Mouse (Mus musculus): ENCODE results near the gene Sik1. TPM values are rescaled to one million over a fixed set of nuclear protein-coding genes. Genes with fewer than 3 reads are reported as not detected.

Sik1 gene
- polyA plus RNA-seq, 1 experiment from 2014 or later, result 11.2 TPM

DNA sequence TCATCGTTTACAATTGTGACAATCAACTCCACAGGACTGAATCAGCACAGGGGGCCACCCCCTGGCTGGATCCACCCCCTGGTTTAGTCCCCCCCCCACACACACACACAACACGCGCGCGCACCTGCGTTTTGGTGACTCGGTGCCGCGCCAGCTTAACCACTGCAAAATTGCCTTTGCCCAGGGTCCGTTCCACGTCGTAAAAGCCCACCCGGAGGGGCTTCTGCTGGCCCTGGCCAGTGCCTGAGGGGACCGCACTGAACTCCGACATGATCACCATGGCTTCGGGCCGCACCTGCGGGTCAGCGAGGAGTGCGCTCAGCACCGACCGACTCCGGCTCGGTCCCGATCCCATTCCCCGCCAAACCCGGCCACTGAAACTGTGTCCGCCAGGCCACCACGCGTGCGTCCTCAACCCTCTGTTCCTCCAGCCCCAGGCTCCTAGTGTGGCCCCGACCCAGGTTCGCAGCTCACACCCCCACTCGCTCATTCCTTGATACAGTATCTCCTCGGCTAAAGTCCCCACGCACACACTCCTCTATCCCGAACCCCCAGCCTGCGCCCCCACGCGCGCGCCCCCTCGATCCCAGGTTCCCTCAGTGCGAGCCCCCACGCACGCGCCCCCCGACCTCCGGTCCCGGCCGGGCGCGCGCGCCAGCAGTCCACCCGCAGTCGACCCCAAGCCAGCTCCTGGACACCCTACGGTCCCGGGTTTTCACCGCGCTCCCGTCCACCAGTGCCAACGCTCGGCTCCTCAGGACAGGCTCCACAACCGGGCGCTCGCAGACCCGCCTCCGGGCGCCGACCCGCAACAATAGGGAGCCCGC, 621 bp downstream of the Sik1 start:
- H3K27me3 ChIP-seq (replicated peaks; ENCODE audit: control insufficient read depth, insufficient read depth, low read length), result no peaks in the 10 kb centered on the region
- no peaks in the 10 kb centered on the region for H3K9me3 ChIP-seq (ENCODE audit: control insufficient read depth, low read length)
- peaks cover 34% of the 10 kb centered on the region for H3K4me1 ChIP-seq (replicated peaks; ENCODE audit: control insufficient read depth, insufficient read depth, low read length)
- peak overlapping the region; percentile 90 for H3K4me2 ChIP-seq
- peak; percentile 43 for ATAC-seq (replicated peaks; ENCODE audit: low FRiP score)
- H3K9ac ChIP-seq (ENCODE audit: low read depth, low read length), result peak overlapping the region; percentile 97
- DNase-seq (ENCODE audit: low spot score), result peak; percentile 50
- H3K36me3 ChIP-seq (ENCODE audit: control insufficient read depth, insufficient read depth, low read length), result peaks cover 11% of the 10 kb centered on the region
- 1% methylated on average over 70 of the region's 73 CpGs for WGBS
- peak overlapping the region; percentile 59 for H3K27ac ChIP-seq (ENCODE audit: low read depth, low read length)
- peak overlapping the region; percentile 89 for H3K4me3 ChIP-seq (ENCODE audit: low read depth, low read length)

DNA sequence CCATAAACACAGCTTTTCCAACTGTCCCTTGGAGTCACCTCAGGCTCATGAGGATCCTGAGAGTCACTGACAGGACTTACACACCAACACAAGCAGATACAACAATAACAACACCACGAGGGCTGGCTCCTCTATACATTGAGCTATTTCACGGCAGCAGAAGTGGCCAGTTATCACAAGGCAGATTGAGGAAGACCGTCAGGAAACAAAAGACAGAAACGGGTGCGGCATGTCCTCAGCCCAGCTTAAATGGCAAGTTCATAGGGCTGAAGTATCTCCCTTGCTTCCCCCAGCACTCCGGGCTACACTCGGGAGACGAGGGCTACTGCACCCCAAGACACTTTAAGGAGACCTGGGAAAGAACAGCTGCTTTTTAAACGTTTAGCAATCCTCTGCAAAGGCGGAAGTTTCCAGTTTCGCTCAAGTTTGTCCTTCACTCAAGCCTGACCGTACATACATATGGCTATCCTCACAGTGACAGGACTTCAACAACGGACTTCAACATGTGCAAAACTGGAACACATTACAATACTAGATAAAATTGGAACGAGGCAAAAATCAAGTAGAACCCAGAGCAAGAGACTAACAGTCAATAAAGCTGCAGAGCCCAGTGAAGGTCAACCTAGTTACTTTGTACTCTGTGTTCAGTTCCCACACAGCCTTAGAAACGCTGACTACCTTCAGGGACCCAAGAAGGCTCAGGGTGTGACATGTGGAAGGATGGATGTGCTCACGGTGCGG, 2.0 kb downstream of the Sik1 start:
- Histone ChIP-seq H3K9me3 (ENCODE audit: control insufficient read depth, low read length) (no peaks in the 10 kb centered on the region), H3K27me3 (replicated peaks; ENCODE audit: control insufficient read depth, insufficient read depth, low read length) (no peaks in the 10 kb centered on the region), H3K4me2 (peak overlapping the region; percentile 90), H3K4me1 (replicated peaks; ENCODE audit: control insufficient read depth, insufficient read depth, low read length) (peaks cover 34% of the 10 kb centered on the region), H3K27ac (ENCODE audit: low read depth, low read length) (0 out of 2 replicates have a peak overlapping the region, but pooled peaks have one; percentile 34), H3K4me3 (ENCODE audit: low read depth, low read length) (peak overlapping the region; percentile 5), H3K36me3 (ENCODE audit: control insufficient read depth, insufficient read depth, low read length) (peaks cover 25% of the 10 kb centered on the region), H3K9ac (ENCODE audit: low read depth, low read length) (peak overlapping the region; percentile 37; the same call in 1 of the 2 replicates)
- DNase-seq (ENCODE audit: low spot score) (no peak), ATAC-seq (replicated peaks; ENCODE audit: low FRiP score) (no peak)
- WGBS, result 43% methylated on average over 17 of the region's 17 CpGs

DNA sequence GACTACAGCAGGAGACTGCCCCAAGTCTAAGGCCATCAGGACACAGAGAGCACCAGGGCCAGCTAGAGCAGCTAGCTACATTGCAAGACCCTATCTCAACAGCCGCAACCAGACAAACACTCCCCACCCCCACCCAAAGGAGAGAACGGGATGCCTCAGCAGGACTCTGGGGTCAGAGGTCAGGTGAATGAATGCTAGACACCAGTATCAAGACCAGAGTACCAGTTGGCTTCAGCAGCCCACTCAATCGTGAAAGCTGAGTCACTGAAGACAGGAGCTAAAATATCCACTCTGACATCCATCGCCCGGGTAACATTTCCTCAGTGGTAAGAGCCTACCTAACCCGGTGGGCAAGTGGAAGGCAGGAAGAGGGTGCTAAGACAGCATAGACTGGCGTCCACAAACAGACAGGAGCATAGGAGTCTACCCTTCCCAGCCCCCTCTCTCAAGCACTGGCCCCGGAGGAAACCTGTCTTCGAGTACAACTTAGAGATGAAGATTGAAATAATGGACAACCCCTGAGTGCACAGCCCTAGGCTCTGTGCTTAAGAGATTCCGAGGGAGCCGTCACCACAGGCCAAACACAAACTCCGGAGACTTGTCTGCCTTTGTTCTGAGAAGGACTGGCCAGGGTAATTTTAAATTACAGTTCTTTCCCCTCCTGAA, 2.7 kb downstream of the Sik1 start:
- peak overlapping the region; percentile 37; the same call in 1 of the 2 replicates for H3K9ac ChIP-seq (ENCODE audit: low read depth, low read length)
- ATAC-seq (replicated peaks; ENCODE audit: low FRiP score) (no peak), DNase-seq (ENCODE audit: low spot score) (no peak)
- H3K4me3 ChIP-seq (ENCODE audit: low read depth, low read length), result peak overlapping the region; percentile 5
- 57% methylated on average over 12 of the region's 12 CpGs for WGBS
- no peaks in the 10 kb centered on the region for H3K9me3 ChIP-seq (ENCODE audit: control insufficient read depth, low read length)
- H3K4me2 ChIP-seq, result peak overlapping the region; percentile 90
- H3K4me1 ChIP-seq (replicated peaks; ENCODE audit: control insufficient read depth, insufficient read depth, low read length), result peaks cover 34% of the 10 kb centered on the region
- no peaks in the 10 kb centered on the region for H3K27me3 ChIP-seq (replicated peaks; ENCODE audit: control insufficient read depth, insufficient read depth, low read length)
- H3K27ac ChIP-seq (ENCODE audit: low read depth, low read length), result peak overlapping the region; percentile 34; the same call in 1 of the 2 replicates
- peaks cover 32% of the 10 kb centered on the region for H3K36me3 ChIP-seq (ENCODE audit: control insufficient read depth, insufficient read depth, low read length)

- Histone ChIP-seq H3K27ac (ENCODE audit: low read depth, low read length) (no peak overlapping the region), H3K9me3 (ENCODE audit: control insufficient read depth, low read length) (no peaks in the 10 kb centered on the region), H3K27me3 (replicated peaks; ENCODE audit: control insufficient read depth, insufficient read depth, low read length) (no peaks in the 10 kb centered on the region), H3K36me3 (ENCODE audit: control insufficient read depth, insufficient read depth, low read length) (peaks cover 39% of the 10 kb centered on the region), H3K4me2 (0 out of 2 replicates have a peak overlapping the region, but pooled peaks have one; percentile 5), H3K9ac (ENCODE audit: low read depth, low read length) (no peak overlapping the region), H3K4me3 (ENCODE audit: low read depth, low read length) (no peak overlapping the region), H3K4me1 (replicated peaks; ENCODE audit: control insufficient read depth, insufficient read depth, low read length) (peaks cover 29% of the 10 kb centered on the region)
- no peak for ATAC-seq (replicated peaks; ENCODE audit: low FRiP score)
- DNase-seq (ENCODE audit: low spot score), result no peak
- WGBS, result 82% methylated on average over 6 of the region's 6 CpGs
Observed at GRCm38 (mm10) chr17:31851816-31852476, 3.7 kb downstream of the Sik1 start.

DNA sequence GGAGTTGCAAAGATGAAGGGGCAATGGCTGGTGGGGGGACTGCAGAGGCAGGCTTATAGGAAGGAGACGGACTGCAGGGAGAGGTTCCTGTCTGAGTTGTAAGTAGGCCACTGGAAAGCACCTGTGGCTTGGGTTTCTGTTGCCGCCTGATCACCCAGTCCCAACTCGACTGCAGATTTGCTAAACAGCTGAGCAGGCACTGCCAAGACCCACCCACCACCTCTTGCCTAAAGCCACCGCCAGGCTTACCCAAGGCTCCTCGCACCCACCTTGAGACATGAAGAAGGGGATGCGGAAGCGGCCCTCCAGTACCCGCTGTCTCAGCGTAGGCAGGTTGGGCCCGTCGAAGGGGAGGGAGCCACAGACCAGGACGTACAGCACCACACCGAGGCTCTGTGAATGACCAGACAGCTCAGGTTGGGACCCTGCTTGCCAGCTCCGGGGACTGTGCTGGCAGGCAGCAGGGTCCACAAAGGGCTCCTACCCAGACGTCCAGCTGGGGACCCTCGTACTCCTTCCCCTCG, 5.1 kb downstream of the Sik1 start:
- 89% methylated on average over 17 of the region's 17 CpGs for WGBS

GRCm38 (mm10) chr17:31846970-31847369, 8.6 kb downstream of the Sik1 start:
- peaks cover 56% of the 10 kb centered on the region for H3K36me3 ChIP-seq (ENCODE audit: control insufficient read depth, insufficient read depth, low read length)
- ATAC-seq (replicated peaks; ENCODE audit: low FRiP score), result no peak
- peaks cover 6% of the 10 kb centered on the region; the same call in 1 of the 2 replicates for H3K4me1 ChIP-seq (replicated peaks; ENCODE audit: control insufficient read depth, insufficient read depth, low read length)
- WGBS, result 92% methylated on average over 13 of the region's 13 CpGs
- no peak overlapping the region for H3K4me2 ChIP-seq
- no peak for DNase-seq (ENCODE audit: low spot score)
- H3K27me3 ChIP-seq (replicated peaks; ENCODE audit: control insufficient read depth, insufficient read depth, low read length), result no peaks in the 10 kb centered on the region
- H3K9ac ChIP-seq (ENCODE audit: low read depth, low read length), result no peak overlapping the region
- no peaks in the 10 kb centered on the region for H3K9me3 ChIP-seq (ENCODE audit: control insufficient read depth, low read length)
- H3K4me3 ChIP-seq (ENCODE audit: low read depth, low read length), result no peak overlapping the region
- no peak overlapping the region for H3K27ac ChIP-seq (ENCODE audit: low read depth, low read length)

More for the DNA sequence above, 5.1 kb downstream of the Sik1 start:
- DNase-seq (ENCODE audit: low spot score) (no peak), ATAC-seq (replicated peaks; ENCODE audit: low FRiP score) (no peak)
- no peak overlapping the region for H3K4me2 ChIP-seq
- no peaks in the 10 kb centered on the region for H3K27me3 ChIP-seq (replicated peaks; ENCODE audit: control insufficient read depth, insufficient read depth, low read length)
- H3K27ac ChIP-seq (ENCODE audit: low read depth, low read length), result no peak overlapping the region
- no peak overlapping the region for H3K4me3 ChIP-seq (ENCODE audit: low read depth, low read length)
- no peak overlapping the region for H3K9ac ChIP-seq (ENCODE audit: low read depth, low read length)
- peaks cover 47% of the 10 kb centered on the region for H3K36me3 ChIP-seq (ENCODE audit: control insufficient read depth, insufficient read depth, low read length)
- no peaks in the 10 kb centered on the region for H3K9me3 ChIP-seq (ENCODE audit: control insufficient read depth, low read length)
- peaks cover 23% of the 10 kb centered on the region for H3K4me1 ChIP-seq (replicated peaks; ENCODE audit: control insufficient read depth, insufficient read depth, low read length)

GRCm38 (mm10) chr17:31846352-31846751, 9.3 kb downstream of the Sik1 start:
- H3K9me3 ChIP-seq (ENCODE audit: control insufficient read depth, low read length), result no peaks in the 10 kb centered on the region
- no peak overlapping the region for H3K9ac ChIP-seq (ENCODE audit: low read depth, low read length)
- peaks cover 9% of the 10 kb centered on the region; the same call in 1 of the 2 replicates for H3K4me1 ChIP-seq (replicated peaks; ENCODE audit: control insufficient read depth, insufficient read depth, low read length)
- H3K4me2 ChIP-seq, result no peak overlapping the region
- H3K27me3 ChIP-seq (replicated peaks; ENCODE audit: control insufficient read depth, insufficient read depth, low read length), result no peaks in the 10 kb centered on the region
- peaks cover 56% of the 10 kb centered on the region for H3K36me3 ChIP-seq (ENCODE audit: control insufficient read depth, insufficient read depth, low read length)
- no peak for ATAC-seq (replicated peaks; ENCODE audit: low FRiP score)
- WGBS, result 91% methylated on average over 9 of the region's 9 CpGs
- DNase-seq (ENCODE audit: low spot score), result no peak
- no peak overlapping the region for H3K4me3 ChIP-seq (ENCODE audit: low read depth, low read length)
- no peak overlapping the region for H3K27ac ChIP-seq (ENCODE audit: low read depth, low read length)

DNA sequence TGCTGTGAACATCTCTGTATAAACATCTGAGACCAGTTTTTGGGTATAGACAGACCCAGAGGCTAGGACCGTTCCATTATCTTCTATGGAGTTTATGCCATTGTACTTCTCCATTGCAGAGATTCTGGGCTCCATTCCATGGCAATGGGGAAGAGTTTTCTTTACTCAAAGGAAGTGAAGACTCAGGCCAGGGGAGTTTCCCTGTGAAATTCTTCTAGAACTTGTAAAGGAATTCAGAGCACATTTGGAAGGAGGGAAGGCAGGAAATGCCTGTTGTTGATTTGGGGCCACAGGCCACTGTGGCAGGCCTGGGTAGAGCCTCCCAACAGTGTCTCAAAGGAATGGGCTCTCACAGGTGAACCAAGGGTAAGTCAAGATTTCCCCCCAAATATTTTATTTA, 11.7 kb downstream of the Sik1 start:
- Histone ChIP-seq H3K36me3 (ENCODE audit: control insufficient read depth, insufficient read depth, low read length) (peaks cover 34% of the 10 kb centered on the region), H3K4me2 (no peak overlapping the region), H3K4me1 (replicated peaks; ENCODE audit: control insufficient read depth, insufficient read depth, low read length) (peaks cover 14% of the 10 kb centered on the region), H3K9me3 (ENCODE audit: control insufficient read depth, low read length) (no peaks in the 10 kb centered on the region), H3K9ac (ENCODE audit: low read depth, low read length) (no peak overlapping the region), H3K27ac (ENCODE audit: low read depth, low read length) (no peak overlapping the region), H3K4me3 (ENCODE audit: low read depth, low read length) (no peak overlapping the region), H3K27me3 (replicated peaks; ENCODE audit: control insufficient read depth, insufficient read depth, low read length) (no peaks in the 10 kb centered on the region)
- ATAC-seq (replicated peaks; ENCODE audit: low FRiP score) (no peak), DNase-seq (ENCODE audit: low spot score) (no peak)
- WGBS, result 79% methylated on average over 1 of the region's 1 CpGs
